Mouse (Mus musculus): ENCODE results near the gene Gm4881. TPM values are rescaled to one million over a fixed set of nuclear protein-coding genes. Genes with fewer than 3 reads are reported as not detected.
A peak's percentile ranks its signal among the peaks of the same experiment; 100 is the strongest.

Gene Gm4881
- total and polyA plus RNA-seq, 3 experiments: 0.13 TPM; not detected in 2

GRCm38 (mm10) chr7:24973208-24973607 is 28.9 kb upstream of the Gm4881 start:
- Histone ChIP-seq H3K9ac (ENCODE audit: control insufficient read depth, low read depth, low read length, poor library complexity, severe bottlenecking) (peak overlapping the region; percentile 70), H3K79me2 (ENCODE audit: control insufficient read depth, insufficient read depth, low read length, poor library complexity) (peaks cover 6% of the 10 kb centered on the region; the same call in 1 of the 2 replicates), H3K4me1 (ENCODE audit: control insufficient read depth in 1 of 2, insufficient read depth in 2 of 2, low read length in 2 of 2) (peaks cover 7 to 20% of the 10 kb centered on the region in 2 experiments), H3K9me3 (replicated peaks; ENCODE audit: insufficient read depth, low read length) (no peaks in the 10 kb centered on the region), H3K36me3 (ENCODE audit: control insufficient read depth in 1 of 2, insufficient read depth in 2 of 2, low read length in 2 of 2) (peaks cover 0 to 21% of the 10 kb centered on the region in 2 experiments; a peak in 2 of 4 replicates), H3K27me3 (ENCODE audit: control insufficient read depth in 1 of 2, insufficient read depth in 2 of 2, low read length in 2 of 2) (no peaks in the 10 kb centered on the region), H3K27ac (ENCODE audit: control insufficient read depth, low read depth, low read length) (peak overlapping the region; percentile 49), H3K4me3 (ENCODE audit: control insufficient read depth in 1 of 2, insufficient read depth in 1 of 2, low read depth in 2 of 2, low read length in 2 of 2) (peak overlapping the region; percentile 48 to 57; a peak in 3 of 4 replicates)
- TF ChIP-seq RAD21 (IDR thresholded peaks at IDR 0.05; ENCODE audit: low read depth, low read length) (no peak), MYC (IDR thresholded peaks at IDR 0.05; ENCODE audit: low read depth, low read length) (no peak), ZMIZ1 (IDR thresholded peaks at IDR 0.05; ENCODE audit: low read depth, low read length) (no peak), MEF2A (IDR thresholded peaks at IDR 0.05; ENCODE audit: extremely low read depth, insufficient replicate concordance, low read depth, low read length, poor library complexity, severe bottlenecking) (no peak), MAZ (IDR thresholded peaks at IDR 0.05; ENCODE audit: low read depth, low read length) (no peak), MYB (IDR thresholded peaks at IDR 0.05; ENCODE audit: low read depth, low read length) (no peak), SIN3A (IDR thresholded peaks at IDR 0.05; ENCODE audit: low read length) (no peak)
- DNase-seq (ENCODE audit: low read depth, low spot score): no peak

GRCm38 (mm10) chr7:24971972-24972893 is 27.9 kb upstream of the Gm4881 start, which contains the start of gene Rabac1:
TSS of gene Rabac1 (minus strand) at chr7:24972754.
- DNase-seq (ENCODE audit: low read depth, low spot score): peak; percentile 97
- H3K27ac ChIP-seq (ENCODE audit: control insufficient read depth, low read depth, low read length): peak within 1 kb of the TSS; percentile 49
- peak within 1 kb of the TSS; percentile 75 to 78 for H3K4me3 ChIP-seq (ENCODE audit: control insufficient read depth in 1 of 2, insufficient read depth in 1 of 2, low read depth in 2 of 2, low read length in 2 of 2)
- H3K9me3 ChIP-seq (replicated peaks; ENCODE audit: insufficient read depth, low read length): no peaks in the 10 kb centered on the region
- peak within 1 kb of the TSS; percentile 80 for H3K9ac ChIP-seq (ENCODE audit: control insufficient read depth, low read depth, low read length, poor library complexity, severe bottlenecking)
- no peaks in the 10 kb centered on the region for H3K27me3 ChIP-seq (ENCODE audit: control insufficient read depth in 1 of 2, insufficient read depth in 2 of 2, low read length in 2 of 2)
- peaks cover 0 to 21% of the 10 kb centered on the region in 2 experiments; a peak in 2 of 4 replicates for H3K36me3 ChIP-seq (ENCODE audit: control insufficient read depth in 1 of 2, insufficient read depth in 2 of 2, low read length in 2 of 2)
- peaks cover 7 to 20% of the 10 kb centered on the region in 2 experiments for H3K4me1 ChIP-seq (ENCODE audit: control insufficient read depth in 1 of 2, insufficient read depth in 2 of 2, low read length in 2 of 2)
- peaks cover 6% of the 10 kb centered on the region; the same call in 1 of the 2 replicates for H3K79me2 ChIP-seq (ENCODE audit: control insufficient read depth, insufficient read depth, low read length, poor library complexity)
- TF ChIP-seq UBTF (IDR thresholded peaks at IDR 0.05; ENCODE audit: borderline replicate concordance, insufficient read depth, low read depth, low read length) (no peak), CHD2 (IDR thresholded peaks at IDR 0.05; ENCODE audit: low read length) (0 out of 2 replicates have a peak, but pooled peaks have one; percentile 26), TCF12 (IDR thresholded peaks at IDR 0.05; ENCODE audit: low read depth, low read length) (peak; percentile 55), E2F4 (IDR thresholded peaks at IDR 0.05; ENCODE audit: borderline replicate concordance, low read depth, low read length) (no peak), GATA1 (IDR thresholded peaks at IDR 0.05; ENCODE audit: low read depth, low read length) (no peak), POLR2A (IDR thresholded peaks at IDR 0.05; ENCODE audit: control insufficient read depth in 1 of 2, insufficient read depth in 1 of 2, low read depth in 1 of 2, low read length in 2 of 2, poor library complexity in 1 of 2) (peak in 1 of 2 experiments; percentile 77; a peak in 3 of 4 replicates), NRF1 (IDR thresholded peaks at IDR 0.05; ENCODE audit: insufficient read depth, low read depth, low read length, poor library complexity, severe bottlenecking) (peak; percentile 22; the same call in 1 of the 2 replicates), MXI1 (IDR thresholded peaks at IDR 0.05; ENCODE audit: low read depth, low read length) (peak; percentile 77), HCFC1 (IDR thresholded peaks at IDR 0.05; ENCODE audit: low read depth, low read length) (peak; percentile 100), MYB (IDR thresholded peaks at IDR 0.05; ENCODE audit: low read depth, low read length) (no peak), MYC (IDR thresholded peaks at IDR 0.05; ENCODE audit: low read depth, low read length) (peak; percentile 81), RAD21 (IDR thresholded peaks at IDR 0.05; ENCODE audit: low read depth, low read length) (no peak), RCOR1 (IDR thresholded peaks at IDR 0.05; ENCODE audit: low read depth, low read length) (no peak), MAFK (IDR thresholded peaks at IDR 0.05; ENCODE audit: borderline replicate concordance, low read depth, low read length) (no peak), TBP (IDR thresholded peaks at IDR 0.05; ENCODE audit: low read depth, low read length) (peak; percentile 75), POLR2AphosphoS2 (IDR thresholded peaks at IDR 0.05; ENCODE audit: low read length) (peak; percentile 81), SIN3A (IDR thresholded peaks at IDR 0.05; ENCODE audit: low read length) (peak; percentile 96), TAL1 (IDR thresholded peaks at IDR 0.05; ENCODE audit: low read length) (no peak), ELF1 (IDR thresholded peaks at IDR 0.05; ENCODE audit: low read depth, low read length) (peak; percentile 89), GABPA (IDR thresholded peaks at IDR 0.05; ENCODE audit: low read depth, low read length) (no peak), USF2 (IDR thresholded peaks at IDR 0.05; ENCODE audit: borderline replicate concordance in 1 of 2, insufficient read depth in 1 of 2, low read depth in 1 of 2, low read length in 2 of 2) (no peak), EP300 (IDR thresholded peaks at IDR 0.05; ENCODE audit: low read depth in 1 of 2, low read length in 2 of 2) (no peak), MAZ (IDR thresholded peaks at IDR 0.05; ENCODE audit: low read depth, low read length) (peak; percentile 80), ZKSCAN1 (IDR thresholded peaks at IDR 0.05; ENCODE audit: low read depth, low read length) (no peak), NELFE (IDR thresholded peaks at IDR 0.05; ENCODE audit: low read depth, low read length) (peak; percentile 69)
